Mouse (Mus musculus) G1E (cell line): Measurements from ENCODE around the gene Celf1.

ENCODE experiments used
- CTCF ChIP-seq: IDR thresholded peaks from 2 replicates; pipeline ENCODE4 v1.5.1; 2012; ENCODE audit warnings: low read depth, low read length, inconsistent platforms, mixed read lengths
- GATA2 ChIP-seq: IDR thresholded peaks from 2 replicates; pipeline ENCODE4 v1.6.1; 2012; ENCODE audit warnings: low read depth, low read length, inconsistent platforms, borderline replicate concordance
- POLR2AphosphoS5 ChIP-seq: IDR thresholded peaks from 2 replicates; pipeline ENCODE4 v1.6.1; 2012; ENCODE audit warnings: low read depth, low read length, inconsistent platforms; ENCODE audit not compliant: insufficient replicate concordance
- TAL1 ChIP-seq: conservative IDR thresholded peaks from 2 replicates; pipeline ENCODE4 v1.6.1; 2012; ENCODE audit warnings: low read depth, low read length, inconsistent platforms, mixed read lengths

- TF ChIP-seq CTCF: no peak
- TF ChIP-seq GATA2: no peak
- no peak for TF ChIP-seq POLR2AphosphoS5
- no peak for TF ChIP-seq TAL1
These were observed 24.7 kb upstream of the Celf1 start for GRCm38 (mm10) chr2:90915516-90915915.
